Mouse (Mus musculus) neural tube, embryonic 11.5 days (tissue): ENCODE measurements around the gene Pgpep1l. TPM values are rescaled to one million over a fixed set of nuclear protein-coding genes. Genes with fewer than 3 reads are reported as not detected.
"Not testable (repeated sequence)": the region's sequence is repeated elsewhere in the genome, so short reads cannot be mapped to it uniquely, and the experiment has no call there.

Source experiments
- ATAC-seq: fragments of 200-750 bp; cut with Nextera tagmentation; 2 replicates; pipeline ENCODE4 v1.8.0; 2017; ENCODE audit warnings: moderate number of reproducible peaks, mild to moderate bottlenecking, moderate TSS enrichment, moderate library complexity; ENCODE audit not compliant: insufficient read depth, low FRiP score, low TSS enrichment
- DNase-seq: peaks from one replicate; pipeline ENCODE4 v3.0.0-alpha.2; 2015; ENCODE audit warnings: low spot score
- H3K27ac ChIP-seq: fragments of 300-500 bp; sonication (generic); 2 replicates; pipeline ENCODE4 v1.5.1; 2014; ENCODE audit warnings: low read depth, mild to moderate bottlenecking, low read length
- H3K27me3 ChIP-seq: fragments of 300-500 bp; sonication (generic); 2 replicates; pipeline ENCODE4 v1.6.1; 2014; ENCODE audit warnings: mild to moderate bottlenecking, low read length, mixed read lengths; ENCODE audit not compliant: control insufficient read depth, insufficient read depth
- H3K36me3 ChIP-seq: fragments of 300-500 bp; sonication (generic); 2 replicates; pipeline ENCODE4 v1.6.1; 2014; ENCODE audit warnings: mild to moderate bottlenecking, low read length, moderate library complexity, mixed read lengths; ENCODE audit not compliant: control insufficient read depth, insufficient read depth
- H3K4me1 ChIP-seq: fragments of 300-500 bp; sonication (generic); 2 replicates; pipeline ENCODE4 v1.6.1; 2014; ENCODE audit warnings: low read length, mixed read lengths; ENCODE audit not compliant: control insufficient read depth, insufficient read depth
- H3K4me2 ChIP-seq: fragments of 300-500 bp; sonication (generic); 2 replicates; pipeline ENCODE4 v1.6.1; 2014; ENCODE audit warnings: low read depth, mild to moderate bottlenecking, moderate library complexity
- H3K4me3 ChIP-seq: fragments of 300-500 bp; sonication (generic); 2 replicates; pipeline ENCODE4 v1.5.1; 2014; ENCODE audit warnings: low read depth, low read length
- H3K9ac ChIP-seq: fragments of 300-500 bp; sonication (generic); 2 replicates; pipeline ENCODE4 v1.6.1; 2014; ENCODE audit warnings: mild to moderate bottlenecking, low read length
- H3K9me3 ChIP-seq: fragments of 300-500 bp; sonication (generic); 2 replicates; pipeline ENCODE4 v1.6.1; 2016; ENCODE audit warnings: low read length; ENCODE audit not compliant: control insufficient read depth
- WGBS: fragments of 180-500 bp; shearing (Covaris S2); extraction: QIAGEN DNeasy Blood & Tissue Kit; methylation state at CpG from one replicate; pipeline ENCODE4 v1.1.7; 2014; 5-methylcytosine and 5-hydroxymethylcytosine counted together
- polyA plus RNA-seq: library from polyadenylated mRNA; unstranded; fragments of >200 nt; fragmentation: Nextera tagmentation; extraction: Ambion mirVana; gene quantifications from 2 replicates; pipeline ENCODE4 v1.2.1, GENCODE M21; 2014

Gene Pgpep1l
- polyA plus RNA-seq, 1 experiment from 2014 or later: not detected

DNA sequence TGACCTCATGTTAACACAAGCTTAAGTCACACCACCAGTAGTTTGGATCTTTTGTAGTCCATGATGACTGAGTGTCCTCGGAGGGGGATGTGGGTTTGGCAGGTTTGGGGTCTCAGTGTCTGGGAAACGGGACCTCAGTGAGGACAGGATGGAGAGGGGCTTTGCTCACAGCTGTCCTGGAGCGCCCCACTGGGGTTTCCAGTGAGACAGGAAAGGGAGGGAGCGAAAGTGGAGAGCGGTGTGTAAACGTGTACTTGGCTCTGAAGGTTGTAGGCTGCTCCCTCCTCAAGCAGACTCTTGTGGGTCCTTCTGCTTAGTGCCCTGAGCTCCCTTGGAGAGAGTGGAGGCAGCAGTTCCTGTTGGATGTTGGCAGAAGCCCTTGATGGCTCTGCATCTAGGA lies 14.9 kb upstream of the Pgpep1l start:
- Histone ChIP-seq H3K9me3 (no peaks in the 10 kb centered on the region), H3K36me3 (no peaks in the 10 kb centered on the region), H3K4me3 (no peak overlapping the region), H3K4me1 (peaks cover 7% of the 10 kb centered on the region), H3K27me3 (peaks cover 6% of the 10 kb centered on the region; the same call in 1 of the 2 replicates), H3K27ac (no peak overlapping the region), H3K9ac (no peak overlapping the region), H3K4me2 (no peak overlapping the region)
- WGBS: 75% methylated on average over 6 of the region's 6 CpGs
- DNase-seq (no peak), ATAC-seq (no peak)

DNA sequence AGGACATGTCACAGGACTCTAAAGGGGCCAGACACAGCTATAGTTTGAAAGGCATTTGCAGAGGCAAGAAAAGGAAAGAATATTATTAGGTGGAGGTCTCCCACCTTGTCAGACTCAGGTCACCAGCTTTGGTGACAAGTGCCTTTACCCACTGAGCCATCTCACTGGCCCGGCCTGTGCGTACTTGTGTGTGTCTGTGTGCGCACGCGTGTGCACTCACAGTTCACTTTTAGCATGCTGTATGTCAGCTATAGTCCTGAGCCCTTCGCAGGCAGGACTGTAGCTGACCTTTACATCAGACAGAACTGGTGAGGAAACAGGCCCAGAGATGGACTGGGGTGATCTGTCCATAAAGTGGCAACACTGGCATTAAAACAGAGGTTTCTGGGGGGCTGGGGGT lies 14.4 kb upstream of the Pgpep1l start:
- 95% methylated on average over 6 of the region's 6 CpGs for WGBS
- ATAC-seq: no peak

DNA sequence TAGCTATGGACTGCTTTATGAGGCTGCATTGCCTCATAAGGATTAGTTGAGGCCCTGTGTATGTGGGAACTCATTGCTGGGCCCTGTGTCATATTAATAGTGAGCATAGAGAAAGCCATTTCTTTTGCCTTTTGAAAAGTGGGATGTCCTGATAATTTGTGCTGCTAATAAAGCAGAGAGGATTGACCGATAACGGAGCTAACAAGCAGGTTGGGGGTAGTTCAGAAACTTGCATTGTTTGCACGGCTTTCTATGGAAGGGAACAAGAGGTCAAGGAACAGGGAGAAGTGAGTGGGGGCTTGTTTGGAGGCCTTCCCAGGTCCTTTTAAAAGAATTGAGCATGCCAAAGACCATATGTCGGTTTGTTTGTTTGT lies 13.9 kb upstream of the Pgpep1l start:
- ATAC-seq: no peak

More for the DNA sequence above, 14.4 kb upstream of the Pgpep1l start:
- Histone ChIP-seq H3K27me3 (peaks cover 6% of the 10 kb centered on the region; the same call in 1 of the 2 replicates), H3K27ac (no peak overlapping the region), H3K4me2 (no peak overlapping the region), H3K4me1 (peaks cover 7% of the 10 kb centered on the region), H3K4me3 (no peak overlapping the region), H3K9ac (no peak overlapping the region), H3K9me3 (no peaks in the 10 kb centered on the region), H3K36me3 (no peaks in the 10 kb centered on the region)
- DNase-seq: no peak

DNA sequence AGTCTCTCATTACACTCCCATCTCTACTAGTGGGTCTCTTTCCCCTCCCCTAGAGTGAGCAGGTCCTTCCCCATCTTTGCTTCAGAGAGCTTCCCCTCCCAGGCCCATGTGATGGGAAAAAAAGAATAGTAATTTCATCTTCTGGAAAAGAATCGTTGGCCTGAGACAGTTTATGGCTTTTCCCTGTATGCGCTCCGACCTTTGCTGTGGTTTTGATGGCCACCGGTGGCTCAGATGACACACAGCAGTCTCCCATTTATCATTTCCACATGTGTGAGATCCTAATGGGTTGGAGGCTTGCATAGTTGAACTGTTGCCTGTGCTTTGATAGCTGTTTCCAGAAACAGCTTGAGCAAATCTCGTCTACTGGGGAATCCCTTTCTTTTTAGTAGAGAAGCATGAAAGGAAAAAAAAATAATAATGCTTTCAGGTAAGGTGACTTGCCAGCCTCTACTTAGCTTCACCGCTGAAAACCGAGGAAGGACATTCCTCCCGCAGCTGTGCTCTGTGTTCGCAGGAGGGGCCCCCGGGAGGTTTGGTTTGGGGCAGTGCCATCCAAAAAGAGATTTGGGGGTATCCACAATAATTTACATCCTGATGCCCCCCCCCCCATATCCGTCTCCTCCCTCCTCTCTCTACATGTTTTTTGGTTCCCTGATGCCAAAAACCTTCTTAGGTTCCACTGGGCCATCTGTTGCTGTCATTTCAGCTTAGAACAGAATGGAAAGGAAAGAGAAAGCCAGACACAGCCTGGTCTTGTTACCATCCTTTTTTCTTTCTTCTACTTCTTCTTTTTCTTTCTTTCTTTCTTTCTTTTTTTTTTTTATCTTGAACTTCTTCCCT lies 13.2 kb upstream of the Pgpep1l start:
- Histone ChIP-seq H3K27ac (no peak overlapping the region), H3K9me3 (no peaks in the 10 kb centered on the region), H3K9ac (no peak overlapping the region), H3K27me3 (peaks cover 6% of the 10 kb centered on the region; the same call in 1 of the 2 replicates), H3K4me3 (no peak overlapping the region), H3K36me3 (no peaks in the 10 kb centered on the region), H3K4me2 (no peak overlapping the region), H3K4me1 (peaks cover 7% of the 10 kb centered on the region)
- peak; percentile 38 for DNase-seq
- WGBS: 25% methylated on average over 11 of the region's 11 CpGs
- ATAC-seq: no peak

More for the DNA sequence above, 13.9 kb upstream of the Pgpep1l start:
- WGBS: 63% methylated on average over 4 of the region's 4 CpGs
- peaks cover 7% of the 10 kb centered on the region for H3K4me1 ChIP-seq
- no peak overlapping the region for H3K4me2 ChIP-seq
- no peak overlapping the region for H3K9ac ChIP-seq
- H3K27me3 ChIP-seq: peaks cover 6% of the 10 kb centered on the region; the same call in 1 of the 2 replicates
- no peak overlapping the region for H3K4me3 ChIP-seq
- H3K9me3 ChIP-seq: no peaks in the 10 kb centered on the region
- no peak for DNase-seq
- H3K27ac ChIP-seq: no peak overlapping the region
- no peaks in the 10 kb centered on the region for H3K36me3 ChIP-seq

DNA sequence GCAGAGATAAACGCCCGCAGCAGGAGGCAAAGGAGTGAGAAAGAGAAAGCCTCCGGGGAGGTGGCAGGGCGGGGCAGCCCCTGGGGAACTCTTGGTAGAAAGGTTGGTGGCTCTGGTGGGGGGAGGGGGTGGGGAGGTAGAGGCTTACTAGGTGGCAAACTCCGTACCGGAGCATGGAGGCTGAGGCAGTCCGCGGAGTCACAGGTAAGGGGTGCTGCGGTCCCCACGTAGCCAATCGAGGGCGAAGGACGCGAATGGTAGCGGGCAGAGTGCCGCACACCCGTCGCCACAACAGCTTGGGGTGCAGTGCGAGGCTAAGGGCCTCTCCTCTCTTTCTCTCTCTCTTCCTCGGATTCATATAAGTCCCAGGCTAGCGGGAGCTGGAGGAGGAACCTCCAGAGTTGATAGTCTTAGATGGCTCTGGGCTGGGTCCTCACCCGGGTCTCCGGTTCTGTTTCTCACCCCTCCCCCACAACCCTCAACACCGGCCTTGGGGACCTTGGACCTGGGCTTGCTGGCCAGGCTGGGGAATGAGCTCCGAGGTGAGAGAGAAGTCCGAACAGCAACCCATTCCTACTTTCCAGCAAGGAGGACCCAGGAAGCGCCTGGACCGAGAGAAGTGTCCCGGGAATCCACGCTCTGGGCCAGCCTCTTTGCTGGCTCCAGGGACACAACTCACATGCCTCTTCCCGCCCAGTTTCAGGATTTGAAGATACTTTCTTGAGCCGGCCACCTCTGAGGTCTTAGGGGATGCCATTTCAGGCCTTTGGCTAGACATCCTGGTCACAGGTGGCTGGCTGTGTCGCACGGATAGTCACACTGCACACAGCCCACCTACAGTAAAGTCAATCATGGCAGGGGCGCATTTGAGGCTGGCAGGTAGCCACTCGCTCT lies 12.1 kb upstream of the Pgpep1l start:
- ATAC-seq: no peak
- Histone ChIP-seq H3K36me3 (no peaks in the 10 kb centered on the region), H3K4me2 (peak overlapping the region; percentile 60), H3K4me3 (peak overlapping the region; percentile 15; the same call in 1 of the 2 replicates), H3K9me3 (no peaks in the 10 kb centered on the region), H3K4me1 (peaks cover 7% of the 10 kb centered on the region), H3K27ac (no peak overlapping the region), H3K27me3 (peaks cover 6% of the 10 kb centered on the region; the same call in 1 of the 2 replicates), H3K9ac (no peak overlapping the region)
- WGBS: 3% methylated on average over 36 of the region's 36 CpGs
- DNase-seq: peak; percentile 17

DNA sequence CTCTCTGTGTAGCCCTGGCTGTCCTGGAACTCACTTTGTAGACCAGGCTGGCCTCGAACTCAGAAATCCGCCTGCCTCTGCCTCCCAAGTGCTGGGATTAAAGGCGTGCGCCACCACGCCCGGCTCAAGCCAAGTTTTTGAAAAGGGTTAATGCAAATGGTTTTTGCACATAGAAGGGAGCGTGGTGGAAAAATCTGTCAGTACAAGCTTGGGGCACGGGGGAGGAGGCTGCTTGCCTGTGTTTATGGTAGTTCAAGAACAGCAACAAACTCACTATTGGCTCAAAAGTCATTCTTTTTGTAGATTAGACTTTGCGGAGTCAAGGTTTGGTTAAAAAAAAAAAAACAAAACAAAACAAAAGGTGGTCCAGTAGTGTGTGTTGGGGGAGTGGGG lies 11.4 kb upstream of the Pgpep1l start:
- not testable (repeated sequence) for DNase-seq, H3K27ac ChIP-seq, H3K9me3 ChIP-seq, H3K36me3 ChIP-seq, ATAC-seq, H3K9ac ChIP-seq, H3K4me1 ChIP-seq, H3K27me3 ChIP-seq
- Histone ChIP-seq H3K4me3 (0 out of 2 replicates have a peak overlapping the region, but pooled peaks have one; percentile 15), H3K4me2 (peak overlapping the region; percentile 60)
- 38% methylated on average over 9 of the region's 9 CpGs for WGBS

DNA sequence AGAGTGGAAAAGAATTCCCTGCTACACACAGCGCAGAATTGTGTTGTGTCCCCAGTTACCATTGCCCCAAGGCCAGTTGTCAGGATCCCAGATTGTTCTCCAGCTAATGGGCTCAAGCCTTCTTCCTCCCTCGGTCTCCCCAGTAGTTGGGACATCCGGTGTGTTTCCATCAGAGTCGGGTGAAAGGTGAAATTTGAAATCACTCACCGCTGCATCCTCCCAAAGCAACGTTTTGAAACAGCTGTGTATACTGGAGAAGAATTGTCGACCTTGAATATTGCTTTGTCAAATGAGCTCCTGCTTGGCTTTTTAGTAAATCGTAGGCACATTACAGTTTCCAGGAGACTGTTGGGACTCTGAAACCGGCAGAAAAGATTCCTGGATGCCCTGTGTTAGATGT lies 10.9 kb upstream of the Pgpep1l start:
- Histone ChIP-seq H3K4me1 (peaks cover 7% of the 10 kb centered on the region), H3K9ac (no peak overlapping the region), H3K9me3 (no peaks in the 10 kb centered on the region), H3K4me2 (no peak overlapping the region), H3K27me3 (peaks cover 6% of the 10 kb centered on the region; the same call in 1 of the 2 replicates), H3K36me3 (no peaks in the 10 kb centered on the region), H3K27ac (no peak overlapping the region), H3K4me3 (no peak overlapping the region)
- no peak for ATAC-seq
- DNase-seq: no peak
- WGBS: 71% methylated on average over 9 of the region's 9 CpGs

DNA sequence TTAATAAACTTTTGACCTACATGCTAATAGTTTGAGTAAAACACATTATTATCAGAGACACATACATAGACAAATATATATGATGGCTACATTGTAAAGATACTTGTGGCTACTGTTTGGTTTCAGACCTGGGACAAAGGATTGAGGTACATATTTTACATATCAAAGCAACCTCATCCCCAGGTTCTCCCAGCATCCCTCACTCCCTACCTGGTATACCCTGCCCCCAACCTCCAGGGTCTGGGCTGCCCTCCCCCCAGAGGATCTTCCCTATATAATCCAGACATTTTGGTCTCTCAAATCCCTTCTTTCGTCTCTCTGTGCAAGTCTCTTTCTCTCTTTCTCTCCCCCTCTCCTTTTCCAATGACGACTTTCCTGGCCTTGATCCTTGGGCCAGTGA lies 10.2 kb upstream of the Pgpep1l start:
- no peak overlapping the region for H3K4me3 ChIP-seq
- peaks cover 6% of the 10 kb centered on the region; the same call in 1 of the 2 replicates for H3K27me3 ChIP-seq
- H3K27ac ChIP-seq: no peak overlapping the region
- 65% methylated on average over 2 of the region's 2 CpGs for WGBS
- H3K9me3 ChIP-seq: no peaks in the 10 kb centered on the region
- H3K36me3 ChIP-seq: no peaks in the 10 kb centered on the region
- peaks cover 7% of the 10 kb centered on the region for H3K4me1 ChIP-seq
- H3K4me2 ChIP-seq: no peak overlapping the region
- no peak for DNase-seq
- no peak overlapping the region for H3K9ac ChIP-seq
- no peak for ATAC-seq
